Mouse (Mus musculus) layer of hippocampus, adult 11-12 months (tissue): ENCODE results near the gene Haus3.

Experiments
- DNase-seq: peaks from one replicate; pipeline ENCODE4 v3.0.0; 2022; ENCODE audit warnings: low spot score

The Haus3 gene

DNA sequence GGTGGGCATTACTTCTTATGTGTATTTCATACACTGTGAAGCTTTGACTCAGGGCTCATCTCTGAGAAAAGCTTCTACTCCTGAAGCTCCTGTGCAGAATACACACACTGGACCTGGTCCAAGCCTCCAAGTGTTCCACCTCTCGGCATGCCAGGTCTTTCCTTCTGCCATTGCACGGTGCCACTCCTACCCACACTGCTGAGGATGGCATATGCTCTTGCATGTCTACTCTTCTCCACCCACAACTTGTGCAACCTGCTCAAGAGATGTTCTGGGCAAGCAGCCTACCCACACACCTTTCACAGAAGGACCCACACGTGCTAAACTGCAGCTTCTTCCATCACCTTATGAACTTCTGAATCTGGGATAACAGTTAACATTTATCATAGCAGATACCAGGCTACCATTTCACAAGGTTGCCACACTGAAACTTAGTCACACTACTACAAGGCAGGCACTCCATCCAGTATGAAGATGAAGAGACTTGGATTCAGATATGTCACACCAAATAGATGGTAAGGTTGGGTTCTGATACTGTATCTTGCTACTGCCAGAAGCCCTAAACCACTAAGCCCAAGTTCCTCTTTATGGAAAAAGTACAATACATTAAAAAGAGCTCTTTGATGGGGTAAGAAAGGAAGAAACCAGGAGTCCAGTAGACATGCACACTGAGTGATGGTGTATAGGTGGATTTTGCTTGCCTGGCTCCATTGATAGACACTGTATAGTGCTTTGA lies 50.0 kb downstream of the Haus3 start:
- peak; percentile 45 for DNase-seq

GRCm38 (mm10) chr5:34105681-34106080 lies 63.6 kb downstream of the Haus3 start:
- peak; percentile 13 for DNase-seq
